Mouse (Mus musculus) small intestine, adult 2 months (tissue): ENCODE measurements around the gene Fads2.

Experiments used
- CTCF ChIP-seq: fragments of 200-500 bp; IDR thresholded peaks from 2 replicates; pipeline ENCODE4 v1.5.1; 2012; ENCODE audit warnings: low read depth, mild to moderate bottlenecking, control low read depth, inconsistent platforms, low read length, moderate library complexity, mixed read lengths; ENCODE audit not compliant: insufficient replicate concordance, insufficient read length; ENCODE audit errors: extremely low read depth
- POLR2A ChIP-seq: fragments of 200-500 bp; IDR thresholded peaks from 2 replicates; pipeline ENCODE4 v1.6.1; 2012; ENCODE audit warnings: low read depth, mild to moderate bottlenecking, control low read depth, inconsistent platforms, low read length, moderate library complexity

- no peak for TF ChIP-seq POLR2A
- TF ChIP-seq CTCF: no peak
Measured at GRCm38 (mm10) chr19:10062292-10062691, 39.3 kb downstream of the Fads2 start.
